8 mouse cellular contexts compared by ENCODE assay signal in the genomic region with DNA sequence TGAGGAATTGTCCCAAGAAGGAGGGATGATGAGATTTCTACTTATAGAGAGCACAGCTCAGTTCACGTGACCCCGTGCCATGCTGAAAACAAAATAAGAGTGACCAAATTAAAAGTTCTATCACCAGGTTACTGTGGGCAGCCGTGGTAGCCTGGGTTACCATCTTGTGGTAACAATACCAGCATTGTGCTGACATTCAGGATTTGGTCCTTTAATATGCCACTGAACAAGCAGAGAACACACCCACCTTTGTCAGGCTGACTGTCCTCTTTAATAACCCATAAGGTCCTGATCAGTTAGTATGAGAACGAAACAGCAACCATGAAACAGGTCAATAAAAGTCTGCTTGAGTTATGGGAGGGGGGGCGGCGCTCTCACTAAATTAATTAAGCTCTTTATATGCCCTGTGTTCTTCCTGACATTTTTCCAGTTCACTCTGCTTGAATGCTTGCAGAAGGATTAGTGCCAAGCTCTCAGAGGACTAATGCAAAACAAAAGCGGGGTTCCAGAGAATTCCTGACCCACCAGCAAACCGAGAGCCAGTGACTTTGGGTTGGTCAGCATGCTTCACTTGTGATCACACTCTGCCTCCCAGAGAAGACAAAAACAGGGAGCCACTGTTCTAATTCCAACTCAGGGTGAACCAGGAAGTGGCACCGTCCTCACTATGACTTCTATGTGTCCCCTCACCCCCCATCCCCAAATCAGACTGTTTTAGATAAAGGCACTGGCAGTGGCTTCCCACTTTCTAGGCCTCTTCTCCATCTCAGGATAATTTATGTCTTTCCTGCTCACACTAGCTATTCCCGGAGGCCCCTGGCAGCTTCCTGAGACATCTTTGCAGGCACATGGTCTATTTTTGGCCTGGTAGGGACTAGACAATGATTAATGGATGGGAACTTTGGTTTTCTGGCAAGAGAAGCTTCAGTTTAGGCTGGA. TPM values are rescaled to one million over a fixed set of nuclear protein-coding genes. Genes with fewer than 3 reads are reported as not detected.
DNase-seq lines count a peak whose midpoint lies in the region; ATAC-seq and TF ChIP-seq lines count a peak whose summit lies in the region.
"Had no signal": no experiment of that assay in that cellular context is flagged by ENCODE, and none has a peak within 500 bp of the region (broad histone marks: within the 10 kb centered on the region; RNA-seq: fewer than 3 reads in every experiment).

No protein-coding gene starts in this region.

- H3K27ac ChIP-seq in layer of hippocampus, adult 2 months = peak overlapping the region; percentile 74
- peak overlapping the region; percentile 4; the same call in 1 of the 2 replicates for H3K27ac ChIP-seq in forebrain, embryonic 15.5 days (replicated peaks)
- peak overlapping the region; percentile 32; the same call in 1 of the 2 replicates for H3K27ac ChIP-seq in kidney, embryonic 14.5 days (ENCODE audit: low read depth, low read length)
- H3K27ac ChIP-seq in neural tube, embryonic 14.5 days (ENCODE audit: low read depth, low read length) = peak overlapping the region; percentile 29; the same call in 1 of the 2 replicates
- H3K27ac ChIP-seq: limb, embryonic 15.5 days had no signal

- no peaks in the 10 kb centered on the region for H3K36me3 ChIP-seq in forebrain, embryonic 15.5 days
- no peaks in the 10 kb centered on the region for H3K36me3 ChIP-seq in kidney, embryonic 14.5 days (ENCODE audit: control insufficient read depth, insufficient read depth, low read length)
- H3K36me3 ChIP-seq in neural tube, embryonic 14.5 days (ENCODE audit: control insufficient read depth, insufficient read depth, low read length) = no peaks in the 10 kb centered on the region
- H3K36me3 ChIP-seq: limb, embryonic 15.5 days had no signal

- H3K4me2 ChIP-seq in forebrain, embryonic 15.5 days (replicated peaks) = no peak overlapping the region
- no peak overlapping the region for H3K4me2 ChIP-seq in kidney, embryonic 14.5 days (replicated peaks; ENCODE audit: low read depth, low read length)
- H3K4me2 ChIP-seq in neural tube, embryonic 14.5 days (ENCODE audit: low read depth, low read length) = no peak overlapping the region
- H3K4me2 ChIP-seq: limb, embryonic 15.5 days had no signal

- DNase-seq in layer of hippocampus, adult 2 months (ENCODE audit: low spot score in 2 of 2) = no peak
- DNase-seq in layer of hippocampus, adult 9-10 months (ENCODE audit: low spot score) = no peak
- DNase-seq in right cerebral cortex, adult 18-20 months = no peak
- no peak for DNase-seq in T-cell, adult 2 months (ENCODE audit: low spot score)

- no peak overlapping the region for H3K4me3 ChIP-seq in layer of hippocampus, adult 2 months
- no peak overlapping the region for H3K4me3 ChIP-seq in forebrain, embryonic 15.5 days
- no peak overlapping the region for H3K4me3 ChIP-seq in kidney, embryonic 14.5 days (ENCODE audit: low read length)
- H3K4me3 ChIP-seq in neural tube, embryonic 14.5 days (ENCODE audit: low read depth, low read length) = no peak overlapping the region
- H3K4me3 ChIP-seq: limb, embryonic 15.5 days had no signal

- ATAC-seq in forebrain, embryonic 15.5 days (replicated peaks) = 0 out of 2 replicates have a peak, but pooled peaks have one; percentile 49
- no peak; the same call in 1 of the 2 replicates for ATAC-seq in kidney, embryonic 14.5 days (ENCODE audit: low FRiP score, low TSS enrichment)
- ATAC-seq in neural tube, embryonic 14.5 days (ENCODE audit: low read depth) = peak; percentile 73

- no peaks in the 10 kb centered on the region for H3K9me3 ChIP-seq in forebrain, embryonic 15.5 days
- no peaks in the 10 kb centered on the region for H3K9me3 ChIP-seq in kidney, embryonic 14.5 days (ENCODE audit: control insufficient read depth, low read length)
- no peaks in the 10 kb centered on the region for H3K9me3 ChIP-seq in neural tube, embryonic 14.5 days (ENCODE audit: control insufficient read depth, low read length)
- H3K9me3 ChIP-seq: limb, embryonic 15.5 days had no signal

- WGBS in forebrain, embryonic 15.5 days = 29% methylated on average over 10 of the region's 10 CpGs
- 51% methylated on average over 10 of the region's 10 CpGs for WGBS in kidney, embryonic 14.5 days
- 26% methylated on average over 10 of the region's 10 CpGs for WGBS in neural tube, embryonic 14.5 days

- peaks cover 9% of the 10 kb centered on the region for H3K4me1 ChIP-seq in forebrain, embryonic 15.5 days
- H3K4me1 ChIP-seq in kidney, embryonic 14.5 days (ENCODE audit: control insufficient read depth, insufficient read depth, low read length) = peaks cover 16% of the 10 kb centered on the region
- no peaks in the 10 kb centered on the region; the same call in 1 of the 2 replicates for H3K4me1 ChIP-seq in neural tube, embryonic 14.5 days (ENCODE audit: control insufficient read depth, insufficient read depth, low read length)

- H3K27me3 ChIP-seq in forebrain, embryonic 15.5 days = no peaks in the 10 kb centered on the region
- H3K27me3 ChIP-seq in kidney, embryonic 14.5 days (ENCODE audit: control insufficient read depth, insufficient read depth, low read length) = no peaks in the 10 kb centered on the region
- no peaks in the 10 kb centered on the region for H3K27me3 ChIP-seq in neural tube, embryonic 14.5 days (ENCODE audit: control insufficient read depth, insufficient read depth, low read length)
- H3K27me3 ChIP-seq: limb, embryonic 15.5 days had no signal

- H3K9ac ChIP-seq in forebrain, embryonic 15.5 days (replicated peaks) = no peak overlapping the region
- H3K9ac ChIP-seq in kidney, embryonic 14.5 days (ENCODE audit: low read depth, low read length) = no peak overlapping the region
- no peak overlapping the region for H3K9ac ChIP-seq in neural tube, embryonic 14.5 days (replicated peaks; ENCODE audit: low read depth, low read length)
- H3K9ac ChIP-seq: limb, embryonic 15.5 days had no signal

- TF ChIP-seq CTCF in layer of hippocampus, adult 2 months (conservative IDR thresholded peaks at IDR 0.05) = no peak

RNA-seq across cellular contexts. Expression of gene Cpeb4, which starts 41.5 kb away (rescaled TPM):
- total RNA-seq in layer of hippocampus, adult 2 months (2021) = 100 to 1,000 TPM; 153 to 156 TPM
- polyA plus RNA-seq in forebrain, embryonic 15.5 days (2015; fragmentation: Nextera tagmentation; extraction: Ambion mirVana) = 15.9 and 16.4 TPM in 2 replicates
- 3.0 and 5.0 TPM in 2 replicates for polyA plus RNA-seq in kidney, embryonic 14.5 days (2014; fragmentation: Nextera tagmentation; extraction: Ambion mirVana)
- 42.6 and 43.4 TPM in 2 replicates for polyA plus RNA-seq in neural tube, embryonic 14.5 days (2014; fragmentation: Nextera tagmentation; extraction: Ambion mirVana)

Comparison
In these comparisons a context has a peak if more than half of its experiments do, and no peak if none do; other contexts are left out.
1. H3K27ac ChIP-seq: peak in every context shown above with its lines; median percentile 74 in layer of hippocampus, adult 2 months; 32 in kidney, embryonic 14.5 days; 29 in neural tube, embryonic 14.5 days; 4 in forebrain, embryonic 15.5 days.